Mouse (Mus musculus) testis, adult 2 months (tissue): ENCODE data around the gene Edem2. TPM values are rescaled to one million over a fixed set of nuclear protein-coding genes. Genes with fewer than 3 reads are reported as not detected.
"Not testable (repeated sequence)": the region's sequence is repeated elsewhere in the genome, so short reads cannot be mapped to it uniquely, and the experiment has no call there.

ENCODE experiments used
- H3K27ac ChIP-seq: fragments of 200-500 bp; 2 replicates; pipeline ENCODE4 v1.5.1; 2012; ENCODE audit warnings: low read depth, low read length; ENCODE audit not compliant: control insufficient read depth, insufficient read depth
- H3K27me3 ChIP-seq: fragments of 200-500 bp; 2 replicates; pipeline ENCODE4 v1.6.1; 2012; ENCODE audit warnings: mild to moderate bottlenecking, low read length, moderate library complexity; ENCODE audit not compliant: control insufficient read depth, insufficient read depth
- H3K36me3 ChIP-seq: fragments of 200-500 bp; 2 replicates; pipeline ENCODE4 v1.6.1; 2012; ENCODE audit warnings: mild to moderate bottlenecking, low read length; ENCODE audit not compliant: control insufficient read depth, insufficient read depth
- H3K4me1 ChIP-seq: fragments of 200-500 bp; 2 replicates; pipeline ENCODE4 v1.6.1; 2012; ENCODE audit warnings: low read length; ENCODE audit not compliant: control insufficient read depth, insufficient read depth
- H3K4me3 ChIP-seq: fragments of 200-500 bp; 2 replicates; pipeline ENCODE4 v1.5.1; 2012; ENCODE audit warnings: low read depth, mild to moderate bottlenecking, low read length, moderate library complexity, mixed read lengths; ENCODE audit not compliant: control insufficient read depth
- CTCF ChIP-seq: fragments of 200-500 bp; IDR thresholded peaks from 2 replicates; pipeline ENCODE4 v1.5.1; 2012; ENCODE audit warnings: low read depth, mild to moderate bottlenecking, inconsistent platforms, low read length, moderate library complexity; ENCODE audit not compliant: control insufficient read depth, insufficient read depth, insufficient replicate concordance
- POLR2A ChIP-seq: fragments of 200-500 bp; IDR thresholded peaks from 2 replicates; pipeline ENCODE4 v1.6.1; 2012; ENCODE audit warnings: low read depth, mild to moderate bottlenecking, inconsistent platforms, low read length, moderate library complexity; ENCODE audit not compliant: control insufficient read depth
- polyA plus RNA-seq: library from polyadenylated mRNA; depleted of rRNA; stranded (reverse); fragments of >200 nt; gene quantifications from 2 replicates; pipeline ENCODE4 v1.2.3, GENCODE M21; 2012

Edem2 gene
- polyA plus RNA-seq, 1 experiment = 28.4 TPM

DNA sequence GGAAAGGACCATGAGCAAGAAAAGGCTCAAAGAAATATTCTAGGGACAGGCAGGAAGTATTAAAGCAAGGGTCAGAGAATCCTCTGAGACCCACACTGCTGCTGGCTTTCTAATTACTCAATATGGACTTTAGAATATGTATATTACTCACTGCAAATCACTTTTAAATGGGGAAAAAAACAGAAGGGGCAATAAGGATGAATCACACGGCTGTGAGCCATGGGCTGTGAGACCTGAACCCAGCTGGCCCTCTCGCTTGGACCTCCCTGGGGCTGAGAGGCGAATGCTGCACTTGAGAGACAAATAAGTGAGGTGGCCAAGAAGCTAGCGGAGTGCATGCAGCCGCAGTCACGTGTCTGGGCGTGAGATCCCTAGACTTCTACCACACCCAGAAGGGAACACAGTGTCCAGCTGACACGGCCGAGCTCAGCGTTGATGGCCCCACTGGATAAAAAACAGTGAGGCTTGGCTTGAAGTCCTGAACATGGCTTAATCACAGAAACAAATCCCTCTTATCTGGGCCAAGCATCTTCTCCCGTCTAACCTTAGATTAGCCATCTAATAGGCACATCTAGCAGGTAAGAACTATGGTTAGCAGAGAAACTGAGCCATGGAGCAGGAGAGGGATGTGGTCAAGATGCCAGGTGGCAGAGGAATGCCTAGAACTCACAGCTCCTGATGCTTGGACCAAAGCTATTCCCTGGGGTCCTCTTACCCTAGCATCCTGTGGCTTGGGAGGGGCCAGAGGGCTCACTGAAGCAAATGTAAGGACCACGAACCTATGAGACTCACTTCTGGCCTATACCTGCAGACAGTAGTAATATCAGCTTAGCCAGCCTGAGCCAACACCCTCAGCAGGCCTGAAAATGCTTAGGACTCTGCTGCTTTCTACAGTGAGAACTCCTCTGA is 11.9 kb downstream of the Edem2 start:
- TF ChIP-seq POLR2A (no peak), CTCF (no peak)
- H3K36me3 ChIP-seq = no peaks in the 10 kb centered on the region; the same call in 1 of the 2 replicates
- H3K4me1 ChIP-seq = no peaks in the 10 kb centered on the region
- H3K27ac ChIP-seq = no peak overlapping the region
- H3K4me3 ChIP-seq = no peak overlapping the region
- H3K27me3 ChIP-seq = no peaks in the 10 kb centered on the region

DNA sequence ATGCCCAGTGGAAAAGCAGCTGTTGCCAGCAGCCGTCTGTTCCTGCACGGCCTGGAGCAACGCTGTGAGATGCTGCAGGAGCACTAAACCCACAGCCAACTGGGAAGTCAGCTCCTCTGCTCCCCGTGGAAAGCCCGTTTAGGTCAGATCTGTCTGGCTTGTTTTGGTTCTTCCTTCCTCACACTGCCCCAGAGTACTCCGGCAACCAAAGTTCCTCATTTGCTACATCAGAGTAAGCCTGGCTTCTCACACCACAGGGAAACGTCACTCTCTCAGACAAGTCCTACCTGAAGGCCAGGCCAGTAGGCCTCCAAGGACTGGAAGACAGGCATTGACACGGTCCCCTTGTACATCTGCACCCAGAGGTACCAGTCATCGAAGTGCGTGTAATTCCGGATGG is 18.7 kb downstream of the Edem2 start:
- Histone ChIP-seq H3K4me3 (no peak overlapping the region), H3K27ac (no peak overlapping the region), H3K4me1 (no peaks in the 10 kb centered on the region; the same call in 1 of the 2 replicates), H3K27me3 (no peaks in the 10 kb centered on the region), H3K36me3 (peaks cover 1% of the 10 kb centered on the region)
- no peak for TF ChIP-seq POLR2A
- TF ChIP-seq CTCF = no peak

DNA sequence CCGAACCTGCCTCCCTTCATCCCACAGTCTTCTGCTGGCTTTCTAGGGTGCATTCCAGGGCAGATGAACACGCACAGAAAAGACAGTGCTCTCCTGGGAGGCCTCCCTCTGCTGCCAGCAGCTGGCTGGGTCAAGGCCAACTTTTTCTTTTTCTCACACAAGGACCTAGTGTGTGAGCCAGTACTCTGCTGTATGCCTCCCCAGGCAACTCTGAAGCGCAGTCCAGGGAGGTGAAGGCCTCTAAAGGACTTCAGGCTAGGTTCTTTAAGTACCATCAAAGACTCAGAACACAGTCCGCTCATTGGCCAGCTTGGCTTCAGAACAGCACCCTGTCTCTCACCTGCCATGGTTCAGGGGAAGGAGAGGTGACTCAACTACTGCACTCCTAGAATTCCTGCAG is 22.0 kb downstream of the Edem2 start:
- H3K27me3 ChIP-seq = no peaks in the 10 kb centered on the region
- no peaks in the 10 kb centered on the region; the same call in 1 of the 2 replicates for H3K4me1 ChIP-seq
- no peak overlapping the region for H3K4me3 ChIP-seq
- peaks cover 1% of the 10 kb centered on the region for H3K36me3 ChIP-seq
- TF ChIP-seq CTCF = no peak
- no peak for TF ChIP-seq POLR2A
- H3K27ac ChIP-seq = no peak overlapping the region

DNA sequence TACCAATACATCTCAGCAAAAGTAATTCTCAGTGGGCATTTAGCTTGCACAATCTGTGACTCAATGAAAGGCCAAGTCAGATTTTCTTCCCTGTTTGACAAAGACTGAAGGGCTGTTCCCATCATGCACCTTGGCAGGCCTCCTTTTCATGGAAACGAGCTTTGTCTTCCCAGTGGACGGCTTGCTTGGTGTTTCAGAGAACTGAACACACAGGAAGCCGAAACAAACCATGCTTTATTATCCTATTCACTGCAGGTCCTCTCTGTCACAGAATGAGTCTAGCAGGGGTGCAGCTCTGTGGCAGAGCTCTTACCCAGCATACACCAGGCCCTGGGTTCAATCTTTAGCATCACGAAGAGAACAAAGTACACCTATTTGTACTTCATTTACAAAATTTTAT is 25.6 kb downstream of the Edem2 start:
- no peaks in the 10 kb centered on the region for H3K27me3 ChIP-seq
- no peak overlapping the region for H3K27ac ChIP-seq
- peaks cover 3% of the 10 kb centered on the region for H3K36me3 ChIP-seq
- no peak overlapping the region for H3K4me3 ChIP-seq
- TF ChIP-seq POLR2A (no peak), CTCF (no peak)
- no peaks in the 10 kb centered on the region; the same call in 1 of the 2 replicates for H3K4me1 ChIP-seq

DNA sequence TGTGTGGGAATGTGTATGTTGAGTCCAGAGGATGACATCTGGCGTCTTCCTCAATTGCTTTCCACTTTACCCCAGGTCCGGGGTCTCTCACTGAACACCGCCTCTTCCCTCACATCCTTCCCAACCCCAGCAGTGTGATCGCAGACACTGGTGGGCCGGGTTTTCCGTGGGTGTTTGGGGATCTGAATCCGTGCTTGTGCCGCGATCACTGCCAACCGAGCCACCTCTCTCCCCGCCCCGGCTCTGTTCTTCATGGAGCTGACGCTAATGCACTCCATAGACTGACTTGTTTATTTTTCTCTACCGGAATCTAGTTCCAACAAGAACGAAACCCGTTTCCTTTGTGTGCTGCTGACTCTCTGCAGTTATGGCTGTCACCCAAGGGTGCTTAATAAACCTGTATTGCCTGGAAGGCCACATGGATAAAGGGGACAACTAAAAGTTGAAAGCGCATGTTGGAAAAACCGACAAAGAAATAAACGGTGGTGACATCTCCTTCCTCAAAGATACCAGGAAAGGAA is 27.8 kb downstream of the Edem2 start:
- H3K27ac ChIP-seq = no peak overlapping the region
- H3K36me3 ChIP-seq = peaks cover 3% of the 10 kb centered on the region
- no peak overlapping the region for H3K4me3 ChIP-seq
- no peak for TF ChIP-seq CTCF
- no peak for TF ChIP-seq POLR2A
- H3K4me1 ChIP-seq = no peaks in the 10 kb centered on the region
- H3K27me3 ChIP-seq = no peaks in the 10 kb centered on the region

DNA sequence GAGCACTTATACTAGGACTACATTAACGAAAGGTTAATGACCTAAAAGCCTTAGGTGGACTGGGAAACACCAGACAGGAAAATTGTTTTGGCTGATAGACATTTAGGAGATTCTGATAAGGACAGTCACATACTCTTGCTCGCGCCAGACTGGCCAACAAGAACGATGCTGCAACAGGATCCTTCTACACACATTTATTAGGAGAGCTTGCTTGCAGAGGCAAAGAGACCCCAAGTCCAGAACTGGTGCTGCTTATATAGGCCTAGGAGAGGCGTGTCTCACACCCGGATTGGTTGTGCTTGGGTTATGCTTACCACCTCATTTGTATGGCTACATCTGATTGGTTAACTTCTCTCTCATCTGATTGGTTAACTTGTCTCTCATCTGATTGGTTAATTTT is 30.8 kb downstream of the Edem2 start:
- not testable (repeated sequence) for H3K27ac ChIP-seq, H3K27me3 ChIP-seq, H3K4me1 ChIP-seq, H3K4me3 ChIP-seq, H3K36me3 ChIP-seq

DNA sequence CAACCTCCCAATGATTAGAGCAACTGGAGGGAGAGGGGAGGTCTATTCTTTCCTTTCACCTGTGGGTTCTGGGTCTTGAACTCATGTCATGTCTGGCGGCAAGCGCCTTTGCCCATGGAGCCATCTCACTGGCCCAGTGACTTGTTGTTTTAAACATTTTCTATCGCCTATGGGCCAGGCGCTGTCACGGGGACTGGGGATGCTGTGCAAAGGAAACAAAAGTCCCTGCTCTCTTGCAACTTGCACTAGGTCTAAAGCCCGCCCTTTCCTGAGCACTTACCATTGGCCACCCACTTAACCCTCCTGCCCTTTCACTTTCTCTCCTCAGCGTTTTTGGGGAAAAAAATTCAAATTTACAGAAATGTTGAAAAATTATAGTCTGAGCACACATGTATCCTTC is 32.4 kb downstream of the Edem2 start:
- no peaks in the 10 kb centered on the region for H3K4me1 ChIP-seq
- no peak overlapping the region for H3K4me3 ChIP-seq
- H3K27me3 ChIP-seq = no peaks in the 10 kb centered on the region
- H3K36me3 ChIP-seq = no peaks in the 10 kb centered on the region
- no peak overlapping the region for H3K27ac ChIP-seq
- TF ChIP-seq CTCF (no peak), POLR2A (no peak)
